Mouse (Mus musculus) heart, embryonic 11.5 days (tissue): ENCODE measurements at regions not wholly inside any gene's neighbourhood (a gene's known extent, or its start where the extent isn't known, plus 50 kb on each side); places are given as distances from the start of the nearest gene placed in this dataset.
A peak's percentile ranks its signal among the peaks of the same experiment; 100 is the strongest.
"Not testable (repeated sequence)": the region's sequence is repeated elsewhere in the genome, so short reads cannot be mapped to it uniquely, and the experiment has no call there.

ENCODE experiments used
- ATAC-seq: fragments of 200-750 bp; cut with Nextera tagmentation; replicated peaks from 2 replicates; pipeline ENCODE4 v1.8.0; 2017; ENCODE audit warnings: moderate library complexity; ENCODE audit not compliant: insufficient number of reproducible peaks, low FRiP score, low TSS enrichment
- H3K27ac ChIP-seq: fragments of 300-500 bp; sonication (generic); 2 replicates; pipeline ENCODE4 v1.5.1; 2014; ENCODE audit warnings: mild to moderate bottlenecking, low read depth, low read length
- H3K27me3 ChIP-seq: fragments of 300-500 bp; sonication (generic); 2 replicates; pipeline ENCODE4 v1.6.1; 2014; ENCODE audit warnings: mild to moderate bottlenecking, low read length, mixed read lengths; ENCODE audit not compliant: control insufficient read depth, insufficient read depth
- H3K36me3 ChIP-seq: fragments of 300-500 bp; sonication (generic); 2 replicates; pipeline ENCODE4 v1.6.1; 2014; ENCODE audit warnings: mild to moderate bottlenecking, low read length, moderate library complexity, mixed read lengths; ENCODE audit not compliant: control insufficient read depth, insufficient read depth
- H3K4me1 ChIP-seq: fragments of 300-500 bp; sonication (generic); 2 replicates; pipeline ENCODE4 v1.6.1; 2014; ENCODE audit warnings: low read length; ENCODE audit not compliant: control insufficient read depth, insufficient read depth
- H3K4me2 ChIP-seq: fragments of 300-500 bp; sonication (generic); 2 replicates; pipeline ENCODE4 v1.6.1; 2014; ENCODE audit warnings: mild to moderate bottlenecking, moderate library complexity
- H3K4me3 ChIP-seq: fragments of 300-500 bp; sonication (generic); 2 replicates; pipeline ENCODE4 v1.5.1; 2014; ENCODE audit warnings: low read depth, low read length
- H3K9ac ChIP-seq: fragments of 300-500 bp; sonication (generic); 2 replicates; pipeline ENCODE4 v1.6.1; 2014; ENCODE audit warnings: mild to moderate bottlenecking, low read depth, low read length, moderate library complexity
- H3K9me3 ChIP-seq: fragments of 300-500 bp; sonication (generic); replicated peaks from 2 replicates; pipeline ENCODE4 v1.6.1; 2016; ENCODE audit warnings: low read length; ENCODE audit not compliant: control insufficient read depth
- WGBS: fragments of 180-500 bp; shearing (Covaris S2); extraction: QIAGEN DNeasy Blood & Tissue Kit; methylation state at CpG from one replicate; pipeline ENCODE4 v1.1.7; 2014; ENCODE audit not compliant: insufficient replicate concordance; 5-methylcytosine and 5-hydroxymethylcytosine counted together

DNA sequence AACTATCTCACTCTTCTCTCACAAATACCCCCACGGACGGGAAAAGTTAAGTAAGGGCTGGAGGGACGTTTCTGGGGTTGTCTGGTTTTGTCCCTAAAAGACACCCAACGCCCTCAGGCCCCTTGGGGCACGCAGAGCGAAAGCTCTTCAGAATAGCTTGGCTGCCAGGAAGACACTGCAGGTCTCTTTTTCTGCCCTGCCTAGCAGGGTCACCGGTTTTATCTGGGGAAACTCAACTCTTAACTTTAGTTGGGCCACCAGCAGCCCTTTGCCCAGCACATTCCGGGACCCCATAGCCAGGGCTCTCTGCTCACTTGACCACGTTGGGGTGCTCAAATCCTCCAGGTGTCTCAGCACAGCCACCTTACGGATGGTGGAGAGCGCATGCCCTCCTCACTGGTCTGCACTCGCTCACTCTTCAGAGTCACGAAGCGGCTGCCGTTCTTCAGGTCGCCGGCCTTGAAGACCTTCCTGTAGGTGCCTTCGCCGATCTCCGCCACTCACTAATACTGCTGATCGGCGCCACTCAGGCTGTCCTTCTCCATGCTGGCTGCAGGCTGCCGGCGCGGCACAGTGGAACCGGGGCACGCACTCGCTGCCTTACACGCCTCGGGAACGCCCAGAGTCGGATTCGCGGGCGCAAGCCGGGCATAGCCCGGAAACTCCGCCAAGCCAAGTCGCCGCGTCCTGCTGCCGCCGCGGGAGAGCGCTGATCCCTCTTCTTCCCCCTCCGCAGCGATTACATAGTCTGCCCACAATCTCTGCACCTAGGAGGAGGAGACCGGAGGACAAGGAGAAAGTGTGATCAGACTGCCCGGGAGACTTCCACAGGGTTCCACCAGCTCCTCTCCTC lies 83.0 kb downstream of the Ulbp1 start:
- peaks cover 21% of the 10 kb centered on the region for H3K27me3 ChIP-seq
- no peaks in the 10 kb centered on the region for H3K36me3 ChIP-seq
- no peaks in the 10 kb centered on the region for H3K9me3 ChIP-seq
- WGBS: 7% methylated on average over 47 of the region's 49 CpGs
- peak overlapping the region; percentile 97 for H3K4me2 ChIP-seq
- no peak overlapping the region for H3K27ac ChIP-seq
- H3K4me3 ChIP-seq: peak overlapping the region; percentile 62
- peak overlapping the region; percentile 58 for H3K9ac ChIP-seq
- 0 out of 2 replicates have a peak, but pooled peaks have one; percentile 53 for ATAC-seq
- H3K4me1 ChIP-seq: peaks cover 3% of the 10 kb centered on the region; the same call in 1 of the 2 replicates

DNA sequence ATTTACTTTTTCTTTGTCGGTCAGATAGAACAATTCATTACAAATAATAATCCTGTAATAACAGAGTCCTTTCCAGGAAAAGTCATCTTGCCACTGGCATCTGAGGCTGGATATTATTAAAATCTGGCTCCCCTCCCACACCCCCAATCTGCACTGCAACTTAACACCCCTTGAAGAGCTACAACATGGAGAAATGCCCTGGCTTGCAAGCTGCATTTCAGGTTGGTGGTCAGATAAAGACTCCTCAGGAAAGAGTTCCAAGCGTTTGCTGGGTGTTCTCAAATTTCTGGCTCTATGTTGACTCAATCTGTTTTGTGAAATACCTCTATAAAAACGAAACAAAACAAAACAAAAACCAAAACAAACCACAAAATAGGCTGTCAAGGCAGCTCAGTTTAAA lies 114.6 kb downstream of the Ulbp1 start:
- not testable (repeated sequence) for H3K27me3 ChIP-seq, ATAC-seq, H3K4me1 ChIP-seq, H3K9me3 ChIP-seq, H3K4me2 ChIP-seq, H3K36me3 ChIP-seq, H3K27ac ChIP-seq, H3K4me3 ChIP-seq, H3K9ac ChIP-seq
- WGBS: 59% methylated on average over 3 of the region's 3 CpGs

DNA sequence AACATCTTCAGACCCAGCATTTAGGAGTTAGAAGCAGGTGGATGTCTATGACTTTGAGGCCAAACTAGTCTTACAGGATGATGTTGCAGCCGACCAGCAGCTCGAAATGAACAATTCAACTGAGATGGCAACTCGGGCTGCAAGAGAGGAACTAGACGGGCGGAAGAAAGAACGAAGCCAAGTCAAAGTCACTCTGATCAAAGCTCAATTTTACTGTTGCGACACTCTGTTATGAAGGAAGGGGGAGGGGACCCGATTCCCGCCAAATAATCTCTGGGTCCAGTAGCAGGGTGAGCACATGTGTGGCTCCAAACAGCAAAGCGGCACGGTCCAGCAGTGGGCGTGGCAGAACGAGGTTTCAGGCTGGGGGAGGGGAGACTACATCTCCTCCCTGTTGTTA lies 129.1 kb downstream of the Ulbp1 start:
- H3K4me3 ChIP-seq, H3K9me3 ChIP-seq, H3K9ac ChIP-seq, H3K4me2 ChIP-seq, H3K36me3 ChIP-seq, H3K27me3 ChIP-seq, ATAC-seq, H3K27ac ChIP-seq, H3K4me1 ChIP-seq: not testable (repeated sequence)
- 89% methylated on average over 13 of the region's 13 CpGs for WGBS

DNA sequence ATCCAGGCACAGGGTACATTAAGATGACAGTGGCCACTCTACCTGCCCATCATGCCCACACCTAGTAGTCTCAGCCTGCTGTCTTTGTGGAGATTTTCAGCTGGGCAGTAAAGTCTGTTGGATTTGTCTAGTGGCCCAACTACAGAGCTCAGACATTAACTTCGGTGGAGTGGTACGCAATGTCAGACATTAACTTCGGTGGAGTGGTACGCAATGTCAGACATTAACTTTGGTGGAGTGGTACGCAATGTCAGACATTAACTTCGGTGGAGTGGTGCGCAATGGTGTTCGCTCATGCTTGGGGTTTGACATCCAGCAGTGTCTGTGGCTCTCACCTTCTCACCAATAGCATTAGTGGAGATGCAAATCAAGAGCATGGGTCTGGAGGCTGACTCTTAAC lies 129.7 kb downstream of the Ulbp1 start:
- not testable (repeated sequence) for H3K36me3 ChIP-seq, H3K4me1 ChIP-seq, ATAC-seq, H3K9me3 ChIP-seq, H3K4me2 ChIP-seq, H3K27me3 ChIP-seq, H3K4me3 ChIP-seq, H3K27ac ChIP-seq, H3K9ac ChIP-seq
- WGBS: 93% methylated on average over 8 of the region's 8 CpGs

DNA sequence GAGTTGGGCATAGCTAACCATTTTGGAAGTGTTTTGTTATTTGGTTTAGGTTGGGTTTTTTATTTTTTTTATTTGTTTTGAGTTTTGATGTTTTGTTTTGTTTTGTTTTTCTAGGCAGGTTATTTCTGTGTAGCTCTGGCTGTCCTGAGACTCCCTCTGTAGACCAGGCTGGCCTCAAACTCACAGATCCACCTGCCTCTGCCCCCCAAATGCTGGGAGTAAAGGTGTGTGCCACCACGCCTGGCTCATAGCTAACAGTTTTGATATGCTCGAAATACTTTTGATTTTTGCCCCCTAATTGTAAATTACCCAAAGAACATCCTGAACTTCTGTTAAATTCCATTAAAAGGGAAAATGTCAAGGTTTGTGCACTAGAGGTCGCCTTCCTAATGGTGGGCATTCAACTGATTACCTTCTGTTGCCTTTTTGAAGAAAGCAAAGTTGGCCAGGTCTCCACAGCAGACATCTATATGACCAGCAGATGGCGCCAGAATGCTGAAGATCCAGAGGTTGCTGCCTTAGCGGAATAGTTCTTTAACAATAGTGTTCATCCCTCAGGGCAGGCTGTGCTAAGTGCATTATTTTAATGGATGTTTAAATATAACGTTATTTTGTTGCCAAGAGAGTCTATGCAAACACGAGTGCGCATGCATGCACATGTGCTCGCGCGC lies 121.2 kb upstream of the Cnksr3 start:
- WGBS: 38% methylated on average over 11 of the region's 11 CpGs
- peak; percentile 55 for ATAC-seq

DNA sequence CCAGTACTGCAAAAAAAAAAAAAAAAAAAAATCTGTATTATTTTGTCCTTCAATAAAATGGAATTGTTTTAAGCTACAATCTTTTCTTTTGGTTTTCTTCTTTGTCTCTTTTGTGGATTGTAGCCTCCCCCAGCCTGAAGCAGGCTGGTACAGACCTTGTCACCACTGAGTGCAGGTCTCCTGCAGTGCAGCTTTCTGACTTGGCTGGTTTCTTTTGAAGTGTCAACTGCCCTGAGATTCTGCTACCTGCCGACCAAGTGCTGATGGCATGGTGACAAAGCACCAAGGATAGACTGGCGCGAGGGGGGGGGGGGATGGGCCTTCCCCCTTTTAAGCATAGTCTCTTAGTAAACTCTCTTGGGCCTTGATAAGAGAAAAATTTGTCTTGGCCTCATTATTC lies 116.2 kb upstream of the Cnksr3 start:
- Histone ChIP-seq H3K4me3 (no peak overlapping the region), H3K4me2 (no peak overlapping the region), H3K36me3 (no peaks in the 10 kb centered on the region), H3K27me3 (no peaks in the 10 kb centered on the region), H3K4me1 (no peaks in the 10 kb centered on the region), H3K9ac (no peak overlapping the region), H3K27ac (no peak overlapping the region), H3K9me3 (no peaks in the 10 kb centered on the region)
- WGBS: 17% methylated on average over 3 of the region's 3 CpGs
- no peak for ATAC-seq

More for the DNA sequence above, 121.2 kb upstream of the Cnksr3 start:
- no peaks in the 10 kb centered on the region for H3K4me1 ChIP-seq
- H3K4me2 ChIP-seq: no peak overlapping the region
- H3K4me3 ChIP-seq: no peak overlapping the region
- H3K27ac ChIP-seq: no peak overlapping the region
- H3K36me3 ChIP-seq: no peaks in the 10 kb centered on the region
- H3K9ac ChIP-seq: no peak overlapping the region
- H3K27me3 ChIP-seq: no peaks in the 10 kb centered on the region
- no peaks in the 10 kb centered on the region for H3K9me3 ChIP-seq

DNA sequence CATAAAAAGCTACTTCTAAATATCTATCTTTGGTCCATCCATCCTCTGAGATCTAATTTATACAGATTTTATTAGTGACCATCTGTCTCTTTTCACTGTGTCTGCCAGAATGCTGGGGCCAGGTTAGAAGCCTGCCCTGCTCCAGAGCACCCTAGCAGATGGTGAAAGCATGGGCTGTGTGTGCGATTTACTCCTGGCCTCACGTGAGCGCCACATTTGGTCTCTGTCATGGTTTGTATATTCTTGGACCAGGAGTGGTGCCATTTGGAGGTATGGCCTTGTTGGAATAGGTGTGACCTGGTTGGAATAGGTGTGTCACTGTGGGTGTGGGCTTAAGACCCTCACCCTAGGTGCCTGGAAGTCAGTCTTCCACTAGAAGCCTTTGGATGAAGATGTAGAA lies 115.0 kb upstream of the Cnksr3 start:
- H3K4me1 ChIP-seq, H3K27me3 ChIP-seq, H3K9ac ChIP-seq, H3K36me3 ChIP-seq, H3K4me2 ChIP-seq, H3K4me3 ChIP-seq, ATAC-seq, H3K9me3 ChIP-seq, H3K27ac ChIP-seq: not testable (repeated sequence)
- WGBS: 85% methylated on average over 3 of the region's 3 CpGs

DNA sequence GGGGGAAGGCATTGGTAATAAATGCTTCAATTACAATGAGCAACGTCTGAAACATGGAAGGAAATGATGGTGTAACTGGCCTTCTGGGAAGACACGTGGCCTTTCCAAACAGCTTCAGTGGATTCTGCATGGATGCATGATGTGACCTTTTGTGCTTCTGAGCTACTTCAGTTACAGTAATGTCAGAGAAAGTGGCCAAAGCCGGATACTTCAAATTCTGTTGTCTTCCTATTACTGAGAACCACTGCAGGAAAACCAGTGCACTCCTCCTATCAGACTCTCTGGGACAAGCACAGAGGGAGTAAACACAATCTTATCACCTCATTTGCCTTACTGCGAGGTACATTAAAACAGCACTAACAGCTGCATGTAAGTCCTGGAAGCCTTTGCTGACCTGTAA lies 113.0 kb upstream of the Cnksr3 start:
- no peaks in the 10 kb centered on the region for H3K9me3 ChIP-seq
- H3K4me3 ChIP-seq: no peak overlapping the region
- no peaks in the 10 kb centered on the region for H3K27me3 ChIP-seq
- ATAC-seq: no peak
- H3K4me2 ChIP-seq: no peak overlapping the region
- WGBS: 46% methylated on average over 4 of the region's 4 CpGs
- H3K4me1 ChIP-seq: no peaks in the 10 kb centered on the region
- no peak overlapping the region for H3K27ac ChIP-seq
- no peak overlapping the region for H3K9ac ChIP-seq
- H3K36me3 ChIP-seq: no peaks in the 10 kb centered on the region
